Mouse (Mus musculus): ENCODE data around the gene Olfr17.
"Not testable (repeated sequence)": the region's sequence is repeated elsewhere in the genome, so short reads cannot be mapped to it uniquely, and the experiment has no call there.

Gene Olfr17

GRCm38 (mm10) chr7:107092920-107093319 is at the start of gene Olfr17:
Olfr17 (plus strand) TSS chr7:107093220.
- in situ Hi-C loops (cut with MboI; ENCODE audit: unreplicated experiment in 2 of 2), result no loop called here

- in situ Hi-C loops (cut with MboI; ENCODE audit: unreplicated experiment in 2 of 2), result loop anchor here (25.0 kb wide), 1 partner anchor 1332 kb away; no protein-coding TSS in a partner anchor
These were observed 48.6 kb upstream of the Olfr17 start for GRCm38 (mm10) chr7:107044407-107044806.

- in situ Hi-C loops (cut with MboI; ENCODE audit: unreplicated experiment in 2 of 2), result loop anchor here (5.0 to 25.0 kb wide), 3 partner anchors 1224 to 1334 kb away; no protein-coding TSS in a partner anchor
These were observed 47.2 kb upstream of the Olfr17 start for GRCm38 (mm10) chr7:107045833-107046232.

- in situ Hi-C loops (cut with MboI; ENCODE audit: unreplicated experiment in 2 of 2), result loop anchor here (5.0 to 25.0 kb wide), 3 partner anchors 1225 to 1335 kb away; no protein-coding TSS in a partner anchor
These were observed 45.4 kb upstream of the Olfr17 start for GRCm38 (mm10) chr7:107047578-107047977.

- in situ Hi-C loops (cut with MboI; ENCODE audit: unreplicated experiment in 2 of 2), result no loop called here
These were observed 22.3 kb upstream of the Olfr17 start, which contains the start of gene Olfr714 for GRCm38 (mm10) chr7:107070681-107071080. Olfr714 (plus strand) TSS chr7:107070981.

- in situ Hi-C loops (cut with MboI; ENCODE audit: unreplicated experiment in 2 of 2), result not testable (repeated sequence)
These were observed 17.2 kb downstream of the Olfr17 start, which contains the start of gene Olfr715b for GRCm38 (mm10) chr7:107110269-107110668. Olfr715b (minus strand) TSS chr7:107110369.

GRCm38 (mm10) chr7:107130983-107131382 is 38.0 kb downstream of the Olfr17 start, which contains the start of gene Olfr715:
Olfr715 (minus strand) TSS chr7:107131083.
- in situ Hi-C loops (cut with MboI; ENCODE audit: unreplicated experiment in 2 of 2), result not testable (repeated sequence)

- in situ Hi-C loops (cut with MboI; ENCODE audit: unreplicated experiment in 2 of 2), result not testable (repeated sequence)
These were observed 45.0 kb downstream of the Olfr17 start, which contains the start of gene Olfr716 for GRCm38 (mm10) chr7:107138027-107138426. Olfr716 (plus strand) TSS chr7:107138327.

All from v-Abl transformed pro-B cells (cell line).